26 mouse cellular contexts compared by ENCODE assay signal in the genomic region with DNA sequence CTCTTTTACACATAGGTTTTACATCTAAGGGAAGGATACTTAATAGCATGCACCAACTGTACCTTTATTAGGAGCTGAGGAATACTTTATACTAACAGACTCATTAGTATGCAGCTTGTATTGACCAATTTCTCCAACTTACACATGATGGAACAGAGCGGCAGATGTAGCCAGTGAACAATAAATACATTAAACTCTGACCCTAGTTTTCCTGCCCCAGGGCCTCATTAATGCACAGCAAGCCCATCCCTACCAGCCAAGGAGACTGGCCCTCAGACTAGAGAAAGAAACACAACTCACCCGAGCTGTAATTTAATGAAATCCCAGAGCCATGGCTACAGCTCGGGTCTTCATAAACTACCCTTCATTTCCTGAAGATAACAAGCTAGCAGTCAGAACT.
A peak's percentile ranks its signal among the peaks of the same experiment; 100 is the strongest.
DNase-seq lines count a peak whose midpoint lies in the region; ATAC-seq and TF ChIP-seq lines count a peak whose summit lies in the region.
"Had no signal": no experiment of that assay in that cellular context is flagged by ENCODE, and none has a peak within 500 bp of the region (broad histone marks: within the 10 kb centered on the region; RNA-seq: fewer than 3 reads in every experiment).

No protein-coding gene starts in this region.

- peaks cover 36% of the 10 kb centered on the region for H3K4me1 ChIP-seq in forebrain, embryonic 10.5 days
- peaks cover 10% of the 10 kb centered on the region; the same call in 1 of the 2 replicates for H3K4me1 ChIP-seq in forebrain, postnatal 0 days (ENCODE audit: insufficient read depth)
- H3K4me1 ChIP-seq in neural tube, embryonic 15.5 days: peaks cover 13% of the 10 kb centered on the region
- peaks cover 29% of the 10 kb centered on the region for H3K4me1 ChIP-seq in midbrain, embryonic 13.5 days (replicated peaks)
- H3K4me1 ChIP-seq: heart, embryonic 12.5 days; liver, embryonic 12.5 days had no signal

- no peak for DNase-seq in forebrain, embryonic 10.5 days (ENCODE audit: extremely low spot score, low spot score)
- no peak for DNase-seq in forebrain, postnatal 0 days
- DNase-seq in neural tube, embryonic 10.5 days (ENCODE audit: extremely low spot score, low spot score): no peak
- DNase-seq in adrenal gland, postnatal 10 days: no peak
- no peak for DNase-seq in thymus, postnatal 36 days
- no peak for DNase-seq in left cerebral cortex, adult 8-10 months (ENCODE audit: low spot score in 2 of 2)
- DNase-seq: adrenal gland, postnatal 25 days; cerebellum, adult 9-10 months; gastrocnemius, postnatal 14 days; heart, postnatal 10 days; kidney, adult 8-10 months; kidney, postnatal 10 days; lung, adult 18-20 months; lung, postnatal 10 days; right cerebral cortex, postnatal 4 days; thymus, postnatal 14 days had no signal

- no peak overlapping the region for H3K9ac ChIP-seq in forebrain, postnatal 0 days
- H3K9ac ChIP-seq in neural tube, embryonic 15.5 days (replicated peaks): no peak overlapping the region
- H3K9ac ChIP-seq in midbrain, embryonic 13.5 days (replicated peaks): no peak overlapping the region
- H3K9ac ChIP-seq: embryonic facial prominence, embryonic 13.5 days; heart, embryonic 12.5 days; hindbrain, embryonic 13.5 days; limb, embryonic 13.5 days; liver, embryonic 12.5 days had no signal

- TF ChIP-seq CTCF in forebrain, postnatal 0 days (IDR thresholded peaks at IDR 0.05; ENCODE audit: low read depth): no peak

- peak overlapping the region; percentile 76; the same call in 1 of the 2 replicates for H3K27ac ChIP-seq in forebrain, embryonic 10.5 days
- no peak overlapping the region for H3K27ac ChIP-seq in forebrain, postnatal 0 days (ENCODE audit: low read depth, low read length)
- H3K27ac ChIP-seq in neural tube, embryonic 15.5 days (replicated peaks): no peak overlapping the region
- H3K27ac ChIP-seq in midbrain, embryonic 13.5 days: peak overlapping the region; percentile 84
- H3K27ac ChIP-seq: embryonic facial prominence, embryonic 13.5 days; limb, embryonic 13.5 days; liver, embryonic 12.5 days had no signal

- no peaks in the 10 kb centered on the region for H3K36me3 ChIP-seq in forebrain, embryonic 10.5 days (replicated peaks)
- no peaks in the 10 kb centered on the region for H3K36me3 ChIP-seq in forebrain, postnatal 0 days (ENCODE audit: insufficient read depth)
- no peaks in the 10 kb centered on the region for H3K36me3 ChIP-seq in neural tube, embryonic 15.5 days
- no peaks in the 10 kb centered on the region for H3K36me3 ChIP-seq in midbrain, embryonic 13.5 days
- H3K36me3 ChIP-seq: embryonic facial prominence, embryonic 13.5 days; heart, embryonic 12.5 days; hindbrain, embryonic 13.5 days; limb, embryonic 13.5 days; liver, embryonic 12.5 days had no signal

- H3K4me3 ChIP-seq in forebrain, embryonic 10.5 days: no peak overlapping the region
- no peak overlapping the region for H3K4me3 ChIP-seq in forebrain, postnatal 0 days (ENCODE audit: low read depth, low read length)
- no peak overlapping the region for H3K4me3 ChIP-seq in neural tube, embryonic 15.5 days (replicated peaks)
- H3K4me3 ChIP-seq in midbrain, embryonic 13.5 days (replicated peaks): no peak overlapping the region
- H3K4me3 ChIP-seq: embryonic facial prominence, embryonic 13.5 days; erythroblast, embryonic 14.5 days; heart, embryonic 12.5 days; hindbrain, embryonic 13.5 days; limb, embryonic 13.5 days; liver, embryonic 12.5 days had no signal

- 48% methylated on average over 3 of the region's 3 CpGs for WGBS in forebrain, embryonic 10.5 days
- 21% methylated on average over 3 of the region's 3 CpGs for WGBS in forebrain, postnatal 0 days
- WGBS in neural tube, embryonic 15.5 days: 22% methylated on average over 3 of the region's 3 CpGs
- WGBS in midbrain, embryonic 13.5 days: 35% methylated on average over 3 of the region's 3 CpGs

- ATAC-seq in forebrain, postnatal 0 days: no peak
- peak; percentile 28; the same call in 1 of the 2 replicates for ATAC-seq in neural tube, embryonic 15.5 days (ENCODE audit: low FRiP score)
- peak; percentile 32; the same call in 1 of the 2 replicates for ATAC-seq in midbrain, embryonic 13.5 days
- ATAC-seq: CD4-positive, CD25-positive, alpha-beta regulatory T cell, adult 4 months; inflammation-experienced regulatory T-cells, adult 6 months; liver, embryonic 12.5 days had no signal

- H3K9me3 ChIP-seq in forebrain, embryonic 10.5 days: no peaks in the 10 kb centered on the region
- H3K9me3 ChIP-seq in forebrain, postnatal 0 days (ENCODE audit: low read length): no peaks in the 10 kb centered on the region
- no peaks in the 10 kb centered on the region for H3K9me3 ChIP-seq in neural tube, embryonic 15.5 days (replicated peaks)
- no peaks in the 10 kb centered on the region for H3K9me3 ChIP-seq in midbrain, embryonic 13.5 days
- H3K9me3 ChIP-seq: embryonic facial prominence, embryonic 13.5 days; heart, embryonic 12.5 days; hindbrain, embryonic 13.5 days; limb, embryonic 13.5 days; liver, embryonic 12.5 days had no signal

- H3K27me3 ChIP-seq in forebrain, embryonic 10.5 days (ENCODE audit: poor library complexity, severe bottlenecking): 0 out of 2 replicates have a peak, but pooled peaks cover 3% of the 10 kb centered on the region
- H3K27me3 ChIP-seq in forebrain, postnatal 0 days (ENCODE audit: insufficient read depth, low read length): no peaks in the 10 kb centered on the region
- H3K27me3 ChIP-seq in neural tube, embryonic 15.5 days (replicated peaks): no peaks in the 10 kb centered on the region
- H3K27me3 ChIP-seq in midbrain, embryonic 13.5 days: peaks cover 7% of the 10 kb centered on the region; the same call in 1 of the 2 replicates
- H3K27me3 ChIP-seq: embryonic facial prominence, embryonic 13.5 days; heart, embryonic 12.5 days; hindbrain, embryonic 13.5 days had no signal

- H3K4me2 ChIP-seq in forebrain, postnatal 0 days (ENCODE audit: low read depth): no peak overlapping the region
- no peak overlapping the region for H3K4me2 ChIP-seq in neural tube, embryonic 15.5 days
- no peak overlapping the region for H3K4me2 ChIP-seq in midbrain, embryonic 13.5 days (replicated peaks)
- H3K4me2 ChIP-seq: embryonic facial prominence, embryonic 13.5 days; heart, embryonic 12.5 days; hindbrain, embryonic 13.5 days; limb, embryonic 13.5 days; liver, embryonic 12.5 days had no signal

Comparison
In these comparisons a context has a peak if more than half of its experiments do, and no peak if none do; other contexts are left out.
1. H3K27ac ChIP-seq: peak in forebrain, embryonic 10.5 days (single experiment) and midbrain, embryonic 13.5 days (single experiment); none in forebrain, postnatal 0 days (single experiment) and neural tube, embryonic 15.5 days (single experiment).